Mouse (Mus musculus) mature B cell (primary cell): ENCODE data around the gene Plin3.

Experiments
- in situ Hi-C: fragments of 300-500 bp; cut with MboI; formaldehyde crosslinking; loops from 2 replicates; pipeline ENCODE4 v1.14.3; 2019

Gene Plin3

GRCm38 (mm10) chr17:56292531-56293222 is at the start of gene Plin3:
Gene Plin3, minus strand, starts transcription at chr17:56292873.
- in situ Hi-C loops, result no loop called here

- in situ Hi-C loops, result no loop called here
These were observed 48.0 kb upstream of the Plin3 start for GRCm38 (mm10) chr17:56340717-56341116.

- in situ Hi-C loops, result no loop called here
These were observed 46.2 kb upstream of the Plin3 start for GRCm38 (mm10) chr17:56338909-56339308.

GRCm38 (mm10) chr17:56337791-56338190 is 45.1 kb upstream of the Plin3 start:
- in situ Hi-C loops, result no loop called here

- in situ Hi-C loops, result no loop called here
These were observed 44.5 kb upstream of the Plin3 start for GRCm38 (mm10) chr17:56337190-56337589.

GRCm38 (mm10) chr17:56332987-56333386 is 40.3 kb upstream of the Plin3 start:
- in situ Hi-C loops, result no loop called here

GRCm38 (mm10) chr17:56331256-56331655 is 38.6 kb upstream of the Plin3 start:
- in situ Hi-C loops, result no loop called here

GRCm38 (mm10) chr17:56330345-56330744 is 37.7 kb upstream of the Plin3 start:
- in situ Hi-C loops, result no loop called here

- in situ Hi-C loops, result no loop called here
These were observed 36.6 kb upstream of the Plin3 start for GRCm38 (mm10) chr17:56329267-56329666.

GRCm38 (mm10) chr17:56326153-56327147 is 33.8 kb upstream of the Plin3 start:
- in situ Hi-C loops, result no loop called here

GRCm38 (mm10) chr17:56325450-56326152 is 32.9 kb upstream of the Plin3 start, which contains the start of gene Kdm4b:
Gene Kdm4b, plus strand, starts transcription at chr17:56326062.
- in situ Hi-C loops, result no loop called here

GRCm38 (mm10) chr17:56324419-56324818 is 31.7 kb upstream of the Plin3 start:
- in situ Hi-C loops, result no loop called here

GRCm38 (mm10) chr17:56309191-56309945 is 16.7 kb upstream of the Plin3 start:
- in situ Hi-C loops, result no loop called here

- in situ Hi-C loops, result no loop called here
These were observed 15.4 kb upstream of the Plin3 start for GRCm38 (mm10) chr17:56308088-56308487.

GRCm38 (mm10) chr17:56305826-56306225 is 13.2 kb upstream of the Plin3 start:
- in situ Hi-C loops, result no loop called here

GRCm38 (mm10) chr17:56305156-56305555 is 12.5 kb upstream of the Plin3 start:
- in situ Hi-C loops, result no loop called here

GRCm38 (mm10) chr17:56304718-56305117 is 12.0 kb upstream of the Plin3 start:
- in situ Hi-C loops, result no loop called here

- in situ Hi-C loops, result no loop called here
These were observed 11.3 kb upstream of the Plin3 start for GRCm38 (mm10) chr17:56303847-56304586.

GRCm38 (mm10) chr17:56303160-56303846 is 10.6 kb upstream of the Plin3 start, which contains the start of gene Uhrf1:
Gene Uhrf1, plus strand, starts transcription at chr17:56303321.
- in situ Hi-C loops, result no loop called here
